Mouse (Mus musculus) MEL (cell line): Measurements from ENCODE around the gene Ubl3. TPM values are rescaled to one million over a fixed set of nuclear protein-coding genes. Genes with fewer than 3 reads are reported as not detected.

Experiments used
- DNase-seq: peaks from one replicate; pipeline ENCODE4 v3.0.0; 2011; ENCODE audit warnings: low read depth, low spot score
- H3K27ac ChIP-seq: 2 replicates; pipeline ENCODE4 v1.5.1; 2012; ENCODE audit warnings: low read depth, mild to moderate bottlenecking, control low read depth, low read length, moderate library complexity; ENCODE audit not compliant: control insufficient read depth
- H3K27me3 ChIP-seq, 2 experiments: fragments of 150-350 bp in 1 of 2; sonication (generic) in 1 of 2; 2 replicates each; pipeline ENCODE4 v1.6.1; 2012; ENCODE audit warnings: low read length in 2 of 2, mild to moderate bottlenecking in 2 of 2, improper control_type of control experiment in 1 of 2, moderate library complexity in 1 of 2; ENCODE audit not compliant: insufficient read depth in 2 of 2, control insufficient read depth in 1 of 2
- H3K36me3 ChIP-seq, 2 experiments: 2 replicates each; pipeline ENCODE4 v1.6.1; 2012 to 2014; ENCODE audit warnings: low read length in 2 of 2, improper control_type of control experiment in 1 of 2, inconsistent platforms in 1 of 2, mild to moderate bottlenecking in 1 of 2; ENCODE audit not compliant: insufficient read depth in 2 of 2, control insufficient read depth in 1 of 2
- H3K4me1 ChIP-seq, 2 experiments: fragments of 150-350 bp in 1 of 2; sonication (generic) in 1 of 2; 2 replicates each; pipeline ENCODE4 v1.6.1; 2012; ENCODE audit warnings: low read length in 2 of 2, improper control_type of control experiment in 1 of 2, mild to moderate bottlenecking in 1 of 2; ENCODE audit not compliant: insufficient read depth in 2 of 2, control insufficient read depth in 1 of 2
- H3K4me3 ChIP-seq, 2 experiments: fragments of 150-350 bp in 1 of 2; sonication (generic) in 1 of 2; 2 replicates each; pipeline ENCODE4 v1.5.1; 2012; ENCODE audit warnings: low read depth in 2 of 2, low read length in 2 of 2, mild to moderate bottlenecking in 2 of 2, moderate library complexity in 2 of 2, control low read depth in 1 of 2, improper control_type of control experiment in 1 of 2; ENCODE audit not compliant: control insufficient read depth in 1 of 2, insufficient read depth in 1 of 2
- H3K79me2 ChIP-seq: 2 replicates; pipeline ENCODE4 v1.6.1; 2012; ENCODE audit warnings: mild to moderate bottlenecking, low read length, moderate library complexity; ENCODE audit not compliant: control insufficient read depth, poor library complexity, insufficient read depth
- H3K9ac ChIP-seq: 2 replicates; pipeline ENCODE4 v1.6.1; 2012; ENCODE audit warnings: low read depth, mild to moderate bottlenecking, control low read depth, low read length, moderate library complexity; ENCODE audit not compliant: control insufficient read depth, poor library complexity, severe bottlenecking
- H3K9me3 ChIP-seq: fragments of 150-350 bp; sonication (generic); replicated peaks from 2 replicates; pipeline ENCODE4 v1.6.1; 2012; ENCODE audit warnings: mild to moderate bottlenecking, low read length, improper control_type of control experiment, moderate library complexity; ENCODE audit not compliant: insufficient read depth
- CHD1 ChIP-seq: IDR thresholded peaks from 2 replicates; pipeline ENCODE4 v1.6.1; 2012; ENCODE audit warnings: low read depth, mild to moderate bottlenecking, inconsistent platforms, low read length, improper control_type of control experiment
- CHD2 ChIP-seq: IDR thresholded peaks from 2 replicates; pipeline ENCODE4 v1.6.1; 2011; ENCODE audit warnings: low read length, improper control_type of control experiment
- CTCF ChIP-seq, 3 experiments: IDR thresholded peaks in 2 of 3; conservative IDR thresholded peaks in 1 of 3; 2 replicates each; pipeline ENCODE4 v1.5.1; 2011 to 2012; ENCODE audit warnings: low read length in 3 of 3, low read depth in 2 of 3, mild to moderate bottlenecking in 2 of 3, improper control_type of control experiment in 1 of 3, inconsistent platforms in 1 of 3, mixed read lengths in 1 of 3, moderate library complexity in 1 of 3; ENCODE audit not compliant: control insufficient read depth in 1 of 3, insufficient read depth in 1 of 3, poor library complexity in 1 of 3, severe bottlenecking in 1 of 3
- EP300 ChIP-seq, 2 experiments: IDR thresholded peaks; 2 replicates each; pipeline ENCODE4 v1.6.1; 2011; ENCODE audit warnings: improper control_type of control experiment in 2 of 2, low read length in 2 of 2, low read depth in 1 of 2, mild to moderate bottlenecking in 1 of 2
- ETS1 ChIP-seq: IDR thresholded peaks from 2 replicates; pipeline ENCODE4 v1.6.1; 2012; ENCODE audit warnings: low read depth, mild to moderate bottlenecking, inconsistent platforms, low read length, improper control_type of control experiment, moderate library complexity
- GATA1 ChIP-seq: IDR thresholded peaks from 2 replicates; pipeline ENCODE4 v1.6.1; 2011; ENCODE audit warnings: low read depth, low read length, improper control_type of control experiment
- KAT2A ChIP-seq: conservative IDR thresholded peaks from 2 replicates; pipeline ENCODE4 v1.6.1; 2012; ENCODE audit warnings: low read depth, low read length, improper control_type of control experiment, inconsistent platforms
- MAX ChIP-seq: IDR thresholded peaks from 2 replicates; pipeline ENCODE4 v1.6.1; 2011; ENCODE audit warnings: low read length, improper control_type of control experiment
- MAZ ChIP-seq: IDR thresholded peaks from 2 replicates; pipeline ENCODE4 v1.6.1; 2012; ENCODE audit warnings: low read depth, mild to moderate bottlenecking, inconsistent platforms, low read length, improper control_type of control experiment
- MEF2A ChIP-seq: IDR thresholded peaks from 2 replicates; pipeline ENCODE4 v1.6.1; 2014; ENCODE audit warnings: low read depth, mild to moderate bottlenecking, inconsistent platforms, low read length, improper control_type of control experiment; ENCODE audit not compliant: poor library complexity, insufficient replicate concordance, severe bottlenecking; ENCODE audit errors: extremely low read depth
- MYB ChIP-seq: IDR thresholded peaks from 2 replicates; pipeline ENCODE4 v1.6.1; 2011; ENCODE audit warnings: mild to moderate bottlenecking, low read depth, low read length, improper control_type of control experiment
- RCOR1 ChIP-seq: IDR thresholded peaks from 2 replicates; pipeline ENCODE4 v1.6.1; 2012; ENCODE audit warnings: low read depth, mild to moderate bottlenecking, inconsistent platforms, low read length, improper control_type of control experiment
- TAL1 ChIP-seq: IDR thresholded peaks from 2 replicates; pipeline ENCODE4 v1.6.1; 2012; ENCODE audit warnings: mild to moderate bottlenecking, inconsistent platforms, low read length, moderate library complexity, mixed read lengths
- USF1 ChIP-seq: IDR thresholded peaks from 2 replicates; pipeline ENCODE4 v1.6.1; 2014; ENCODE audit warnings: low read depth, mild to moderate bottlenecking, inconsistent platforms, low read length, improper control_type of control experiment, moderate library complexity
- ZNF384 ChIP-seq: IDR thresholded peaks from 2 replicates; pipeline ENCODE4 v1.6.1; 2012; ENCODE audit warnings: low read depth, mild to moderate bottlenecking, inconsistent platforms, low read length, improper control_type of control experiment
- polyA plus RNA-seq, 2 experiments: library from polyadenylated mRNA; stranded (reverse) in 1 of 2; unstranded in 1 of 2; fragments of >175 nt in 1 of 2; fragments of >200 nt in 1 of 2; gene quantifications; 2 replicates each; pipeline versions ENCODE4 v1.2.1 to v1.2.4; 2012; ENCODE audit warnings: low replicate concordance in 2 of 2, low read depth in 1 of 2; ENCODE audit not compliant: insufficient read length in 2 of 2, insufficient read depth in 1 of 2, missing spikeins in 1 of 2
- total RNA-seq: library from RNA; depleted of rRNA; stranded (reverse); fragments of 300-350 nt; gene quantifications from 2 replicates; pipeline ENCODE4 v1.2.3, GENCODE M21; 2012

The Ubl3 gene
- total and polyA plus RNA-seq, 3 experiments = 41.0 to 59.0 TPM; not detected in 1

GRCm38 (mm10) chr5:148533924-148534323 is 18.7 kb downstream of the Ubl3 start:
- no peaks in the 10 kb centered on the region for H3K27me3 ChIP-seq

GRCm38 (mm10) chr5:148532201-148532600 is 20.4 kb downstream of the Ubl3 start:
- no peak for DNase-seq
- Histone ChIP-seq H3K79me2 (peaks cover 50% of the 10 kb centered on the region), H3K36me3 (peaks cover 0 to 52% of the 10 kb centered on the region in 2 experiments; a peak in 2 of 4 replicates), H3K4me3 (no peak overlapping the region), H3K27me3 (no peaks in the 10 kb centered on the region), H3K9ac (no peak overlapping the region), H3K27ac (no peak overlapping the region), H3K4me1 (peaks cover 35 to 44% of the 10 kb centered on the region in 2 experiments), H3K9me3 (no peaks in the 10 kb centered on the region)
- TF ChIP-seq ZNF384 (no peak), ETS1 (no peak), GATA1 (no peak), MAZ (no peak), MAX (no peak), USF1 (no peak), CHD2 (no peak), MEF2A (no peak), TAL1 (no peak), EP300 (IDR thresholded peaks at IDR 0.05; ENCODE audit: low read depth in 1 of 2, low read length in 2 of 2) (no peak), RCOR1 (no peak), CHD1 (no peak), CTCF (IDR thresholded peaks at IDR 0.05 in 2 of 3, conservative IDR thresholded peaks at IDR 0.05 in 1 of 3; ENCODE audit: control insufficient read depth in 1 of 3, insufficient read depth in 1 of 3, low read depth in 2 of 3, low read length in 3 of 3, poor library complexity in 1 of 3, severe bottlenecking in 1 of 3) (no peak), MYB (no peak)

More at GRCm38 (mm10) chr5:148533924-148534323, 18.7 kb downstream of the Ubl3 start:
- H3K4me1 ChIP-seq = peaks cover 24 to 35% of the 10 kb centered on the region in 2 experiments
- no peak overlapping the region for H3K27ac ChIP-seq
- peak; percentile 58 for DNase-seq
- peaks cover 49% of the 10 kb centered on the region for H3K79me2 ChIP-seq
- TF ChIP-seq EP300 (IDR thresholded peaks at IDR 0.05; ENCODE audit: low read depth in 1 of 2, low read length in 2 of 2) = peak; percentile 8 to 11; a peak in 1 of 4 replicates
- no peak for TF ChIP-seq KAT2A
- 0 out of 2 replicates have a peak, but pooled peaks have one; percentile 13 for TF ChIP-seq CHD1
- TF ChIP-seq TAL1 = no peak
- TF ChIP-seq, all 39 proteins: peak for 2
- H3K4me3 ChIP-seq = no peak overlapping the region; a peak in 1 of 4 replicates
- peak overlapping the region; percentile 16; the same call in 1 of the 2 replicates for H3K9ac ChIP-seq
- H3K36me3 ChIP-seq = peaks cover 0 to 38% of the 10 kb centered on the region in 2 experiments; a peak in 2 of 4 replicates
- no peaks in the 10 kb centered on the region for H3K9me3 ChIP-seq
